ENCODE assay signal across 8 mouse cellular contexts in the genomic region with DNA sequence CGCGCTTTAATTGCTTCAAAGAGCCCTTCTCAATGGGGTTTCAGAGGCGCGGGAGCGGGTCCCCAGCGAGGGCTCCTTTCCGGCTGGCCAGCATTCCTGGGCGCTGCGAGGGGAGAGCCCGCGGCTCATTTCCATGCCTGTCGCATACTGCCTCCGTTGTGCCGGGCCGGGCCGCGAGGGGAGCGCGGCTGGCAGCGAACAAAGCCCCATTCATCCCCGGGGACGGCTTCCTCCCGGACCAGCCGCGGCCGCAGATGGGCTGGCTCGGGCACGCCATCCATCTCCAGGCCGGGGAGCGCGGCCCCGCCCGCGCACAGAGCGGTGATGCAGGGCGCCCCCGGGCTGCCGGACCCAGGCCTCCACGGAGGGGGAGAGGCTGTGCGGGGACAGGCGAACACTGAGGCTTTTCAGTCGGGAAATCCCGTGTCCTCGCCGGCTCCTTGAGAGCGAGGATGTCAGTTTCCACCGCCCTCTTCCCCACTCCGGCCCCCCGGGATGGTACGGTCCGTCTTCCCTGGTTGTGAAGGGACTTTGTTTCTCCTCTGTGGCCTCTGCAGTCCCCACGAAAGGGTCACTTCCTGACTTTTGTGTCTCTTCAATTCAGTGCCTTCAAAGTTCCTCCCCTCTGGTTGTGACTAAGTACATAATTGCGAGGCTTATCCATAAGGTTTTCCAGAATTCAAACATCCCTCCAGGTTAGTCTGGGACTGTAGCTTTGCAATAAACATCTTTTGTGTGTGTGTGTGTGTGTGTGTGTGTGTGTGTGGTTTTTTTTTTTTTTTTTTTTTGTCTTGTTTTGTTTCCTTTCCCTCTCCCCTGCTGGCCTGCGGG.
DNase-seq lines count a peak whose midpoint lies in the region; ATAC-seq and TF ChIP-seq lines count a peak whose summit lies in the region.

No protein-coding gene starts in this region.

- ATAC-seq in heart, embryonic 13.5 days (ENCODE audit: extremely low read depth, insufficient number of reproducible peaks, low FRiP score, low TSS enrichment) = peak; percentile 75
- ATAC-seq in kidney, embryonic 16.5 days (ENCODE audit: low FRiP score, low TSS enrichment) = peak; percentile 93
- peak; percentile 93 for ATAC-seq in midbrain, postnatal 0 days (ENCODE audit: low FRiP score)

- TF ChIP-seq CTCF in bone marrow, adult 2 months (IDR thresholded peaks at IDR 0.05; ENCODE audit: control insufficient read depth, insufficient read depth, low read length) = no peak
- TF ChIP-seq CTCF in midbrain, postnatal 0 days (IDR thresholded peaks at IDR 0.05) = peak; percentile 49

- H3K27ac ChIP-seq in bone marrow, adult 2 months (ENCODE audit: control insufficient read depth, insufficient read depth, low read depth, low read length, poor library complexity) = peak overlapping the region; percentile 46
- H3K27ac ChIP-seq in heart, embryonic 13.5 days (replicated peaks) = peak overlapping the region; percentile 95
- H3K27ac ChIP-seq in kidney, embryonic 16.5 days (ENCODE audit: low read length) = peak overlapping the region; percentile 96
- peak overlapping the region; percentile 87 for H3K27ac ChIP-seq in midbrain, postnatal 0 days (ENCODE audit: low read depth, low read length)

- DNase-seq in 3T3-L1 (ENCODE audit: low read depth, low spot score) (peak; percentile 83), liver (peak; percentile 58)
- DNase-seq in fibroblast of lung, adult 2 months (ENCODE audit: low read depth) = peak; percentile 58
- DNase-seq in midbrain, postnatal 0 days (ENCODE audit: low spot score) = peak; percentile 92
- peak; percentile 17 to 31 for DNase-seq in spleen, postnatal 36 days (ENCODE audit: low spot score in 2 of 2)

- peak overlapping the region; percentile 52 for H3K4me3 ChIP-seq in bone marrow, adult 2 months (replicated peaks; ENCODE audit: control insufficient read depth, low read depth, low read length)
- peak overlapping the region; percentile 70 for H3K4me3 ChIP-seq in heart, embryonic 13.5 days
- H3K4me3 ChIP-seq in kidney, embryonic 16.5 days (ENCODE audit: low read length) = peak overlapping the region; percentile 54
- H3K4me3 ChIP-seq in midbrain, postnatal 0 days (ENCODE audit: low read depth, low read length) = peak overlapping the region; percentile 62

- no peaks in the 10 kb centered on the region for H3K9me3 ChIP-seq in heart, embryonic 13.5 days
- H3K9me3 ChIP-seq in kidney, embryonic 16.5 days (ENCODE audit: low read length) = no peaks in the 10 kb centered on the region
- no peaks in the 10 kb centered on the region for H3K9me3 ChIP-seq in midbrain, postnatal 0 days (ENCODE audit: low read length)

- no peaks in the 10 kb centered on the region for H3K27me3 ChIP-seq in heart, embryonic 13.5 days (replicated peaks)
- H3K27me3 ChIP-seq in kidney, embryonic 16.5 days (ENCODE audit: insufficient read depth, low read length) = no peaks in the 10 kb centered on the region
- H3K27me3 ChIP-seq in midbrain, postnatal 0 days (ENCODE audit: insufficient read depth, low read length) = no peaks in the 10 kb centered on the region

- no peaks in the 10 kb centered on the region for H3K36me3 ChIP-seq in heart, embryonic 13.5 days
- H3K36me3 ChIP-seq in kidney, embryonic 16.5 days (ENCODE audit: insufficient read depth, low read length) = no peaks in the 10 kb centered on the region
- H3K36me3 ChIP-seq in midbrain, postnatal 0 days (ENCODE audit: insufficient read depth, low read length) = no peaks in the 10 kb centered on the region

- TF ChIP-seq POLR2A in bone marrow, adult 2 months (IDR thresholded peaks at IDR 0.05; ENCODE audit: borderline replicate concordance, control insufficient read depth, low read depth, low read length) = peak; percentile 12; the same call in 1 of the 2 replicates

- H3K9ac ChIP-seq in heart, embryonic 13.5 days = peak overlapping the region; percentile 87
- H3K9ac ChIP-seq in kidney, embryonic 16.5 days (replicated peaks; ENCODE audit: low read length) = peak overlapping the region; percentile 78
- peak overlapping the region; percentile 84 for H3K9ac ChIP-seq in midbrain, postnatal 0 days (replicated peaks; ENCODE audit: low read length, poor library complexity, severe bottlenecking)

- H3K4me1 ChIP-seq in bone marrow, adult 2 months (ENCODE audit: control insufficient read depth, insufficient read depth, low read length) = peaks cover 3% of the 10 kb centered on the region
- peaks cover 65% of the 10 kb centered on the region for H3K4me1 ChIP-seq in heart, embryonic 13.5 days
- peaks cover 78% of the 10 kb centered on the region for H3K4me1 ChIP-seq in kidney, embryonic 16.5 days (ENCODE audit: insufficient read depth, low read length)
- peaks cover 8% of the 10 kb centered on the region for H3K4me1 ChIP-seq in midbrain, postnatal 0 days (ENCODE audit: insufficient read depth, low read length)

- H3K4me2 ChIP-seq in heart, embryonic 13.5 days = peak overlapping the region; percentile 78
- H3K4me2 ChIP-seq in kidney, embryonic 16.5 days (replicated peaks; ENCODE audit: low read depth, low read length) = peak overlapping the region; percentile 69
- peak overlapping the region; percentile 90 for H3K4me2 ChIP-seq in midbrain, postnatal 0 days (ENCODE audit: low read depth, low read length, poor library complexity, severe bottlenecking)

- whole genome bisulfite sequencing in bone marrow, adult 2 months = 2% methylated on average over 53 of the region's 54 CpGs
- under 1% methylated on average over 54 of the region's 54 CpGs for WGBS in heart, embryonic 13.5 days
- WGBS in kidney, embryonic 16.5 days = under 1% methylated on average over 52 of the region's 54 CpGs
- WGBS in midbrain, postnatal 0 days = 2% methylated on average over 46 of the region's 54 CpGs

Comparison
In these comparisons a context has a peak if more than half of its experiments do, and no peak if none do; other contexts are left out.
1. Peak in every context shown above with its lines: DNase-seq, ATAC-seq, H3K4me3 ChIP-seq and H3K27ac ChIP-seq.
2. DNase-seq: peak in every context shown above with its lines; median percentile 92 in midbrain, postnatal 0 days; 83 in 3T3-L1; 58 in fibroblast of lung, adult 2 months; 58 in liver; 24 in spleen, postnatal 36 days.
3. H3K27ac ChIP-seq: peak in every context shown above with its lines; median percentile 96 in kidney, embryonic 16.5 days; 95 in heart, embryonic 13.5 days; 87 in midbrain, postnatal 0 days; 46 in bone marrow, adult 2 months.